Mouse (Mus musculus) liver, postnatal 0 days (tissue): ENCODE measurements around the gene Abcc1.

ENCODE experiments used
- CTCF ChIP-seq: sonication (generic); IDR thresholded peaks from 2 replicates; pipeline ENCODE4 v1.5.1; 2016; ENCODE audit warnings: antibody characterized with exemption, low read depth
- EP300 ChIP-seq: IDR thresholded peaks from 2 replicates; pipeline ENCODE4 v1.6.1; 2016; ENCODE audit warnings: antibody characterized with exemption, low read depth, mild to moderate bottlenecking

- TF ChIP-seq EP300 (no peak), CTCF (no peak)
Measured at GRCm38 (mm10) chr16:14449861-14450260, 88.5 kb downstream of the Abcc1 start.
